Mouse (Mus musculus) lung, adult 2 months (tissue): ENCODE results near the gene Mrpl49. TPM values are rescaled to one million over a fixed set of nuclear protein-coding genes. Genes with fewer than 3 reads are reported as not detected.

ENCODE experiments used
- DNase-seq: peaks from one replicate; pipeline ENCODE4 v3.0.0; 2022
- H3K4me1 ChIP-seq: fragments of 200-500 bp; 2 replicates; pipeline ENCODE4 v1.6.1; 2011; ENCODE audit warnings: low read length; ENCODE audit not compliant: control insufficient read depth, insufficient read depth
- H3K4me3 ChIP-seq: fragments of 200-500 bp; replicated peaks from 2 replicates; pipeline ENCODE3; 2011; ENCODE audit warnings: low read depth, mild to moderate bottlenecking, control low read depth, low read length; ENCODE audit errors: extremely low read depth
- CTCF ChIP-seq: fragments of 200-500 bp; IDR thresholded peaks from 2 replicates; pipeline ENCODE4 v1.5.1; 2011; ENCODE audit warnings: mild to moderate bottlenecking, low read length, control low read depth; ENCODE audit not compliant: insufficient read depth
- POLR2A ChIP-seq: fragments of 200-500 bp; IDR thresholded peaks from 2 replicates; pipeline ENCODE4 v1.6.1; 2011; ENCODE audit warnings: low read depth, mild to moderate bottlenecking, control low read depth, low read length, borderline replicate concordance; ENCODE audit errors: extremely low read depth
- WGBS: fragments of 180-500 bp; shearing (Covaris S2); methylation state at CpG from one replicate; pipeline ENCODE4 v1.1.7; 2018; 5-methylcytosine and 5-hydroxymethylcytosine counted together
- polyA plus RNA-seq: library from polyadenylated mRNA; depleted of rRNA; stranded (reverse); fragments of >200 nt; gene quantifications from 2 replicates; pipeline ENCODE4 v1.2.3, GENCODE M21; 2012; rRNA removed

Mrpl49 gene
- 10.8 and 13.7 TPM in 2 replicates for polyA plus RNA-seq

GRCm38 (mm10) chr19:6057313-6058096 is at the start of gene Mrpl49, which contains the start of gene Fau:
Gene Mrpl49, minus strand, starts transcription at chr19:6057785.
Gene Fau, plus strand, starts transcription at chr19:6057844.
- TF ChIP-seq POLR2A (peak; percentile 90), CTCF (no peak)
- WGBS, result under 1% methylated on average over 54 of the region's 63 CpGs

GRCm38 (mm10) chr19:6105586-6105985 is 48.0 kb upstream of the Mrpl49 start, which contains the start of gene Naaladl1:
Gene Naaladl1, plus strand, starts transcription at chr19:6105782.
- no peak for DNase-seq
- WGBS, result 87% methylated on average over 7 of the region's 7 CpGs
- H3K4me3 ChIP-seq, result no peak within 1 kb of the TSS
- no peaks in the 10 kb centered on the region for H3K4me1 ChIP-seq
- no peak for TF ChIP-seq CTCF
- no peak for TF ChIP-seq POLR2A

More at GRCm38 (mm10) chr19:6057313-6058096, at the start of gene Mrpl49, which contains the start of gene Fau:
- peak; percentile 97 for DNase-seq
- peaks cover 19% of the 10 kb centered on the region for H3K4me1 ChIP-seq
- peak within 1 kb of the TSS; percentile 99 for H3K4me3 ChIP-seq

- WGBS, result 75% methylated on average over 4 of the region's 4 CpGs
- TF ChIP-seq POLR2A, result no peak
- no peak for TF ChIP-seq CTCF
- Histone ChIP-seq H3K4me1 (no peaks in the 10 kb centered on the region), H3K4me3 (no peak overlapping the region)
- no peak for DNase-seq
Observed at GRCm38 (mm10) chr19:6104476-6104875, 46.9 kb upstream of the Mrpl49 start.

GRCm38 (mm10) chr19:6102169-6102853 is 44.7 kb upstream of the Mrpl49 start:
- no peak for DNase-seq
- H3K4me3 ChIP-seq, result no peak overlapping the region
- TF ChIP-seq POLR2A (no peak), CTCF (no peak)
- WGBS, result 76% methylated on average over 6 of the region's 6 CpGs
- no peaks in the 10 kb centered on the region for H3K4me1 ChIP-seq

GRCm38 (mm10) chr19:6101186-6101585 is 43.6 kb upstream of the Mrpl49 start:
- WGBS, result 55% methylated on average over 6 of the region's 6 CpGs
- no peak for DNase-seq
- TF ChIP-seq CTCF (no peak), POLR2A (no peak)
- H3K4me3 ChIP-seq, result no peak overlapping the region
- no peaks in the 10 kb centered on the region for H3K4me1 ChIP-seq

- 77% methylated on average over 3 of the region's 3 CpGs for WGBS
- Histone ChIP-seq H3K4me1 (no peaks in the 10 kb centered on the region), H3K4me3 (no peak overlapping the region)
- no peak for TF ChIP-seq POLR2A
- no peak for TF ChIP-seq CTCF
- no peak for DNase-seq
Observed at GRCm38 (mm10) chr19:6097847-6098246, 40.3 kb upstream of the Mrpl49 start.

- no peak for DNase-seq
- Histone ChIP-seq H3K4me1 (no peaks in the 10 kb centered on the region), H3K4me3 (no peak within 1 kb of the TSS)
- 81% methylated on average over 7 of the region's 7 CpGs for WGBS
- no peak for TF ChIP-seq CTCF
- TF ChIP-seq POLR2A, result no peak
Observed at GRCm38 (mm10) chr19:6094119-6094518, 36.5 kb upstream of the Mrpl49 start, which contains the start of gene AC131692.1. Gene AC131692.1, plus strand, starts transcription at chr19:6094419.

GRCm38 (mm10) chr19:6088841-6089240 is 31.3 kb upstream of the Mrpl49 start:
- no peak for DNase-seq
- WGBS, result 94% methylated on average over 13 of the region's 13 CpGs
- TF ChIP-seq POLR2A (no peak), CTCF (no peak)
- Histone ChIP-seq H3K4me1 (peaks cover 4% of the 10 kb centered on the region), H3K4me3 (no peak overlapping the region)

- WGBS, result under 1% methylated on average over 17 of the region's 17 CpGs
- peak overlapping the region; percentile 43 for H3K4me3 ChIP-seq
- TF ChIP-seq CTCF (no peak), POLR2A (no peak)
- peak; percentile 23 for DNase-seq
- peaks cover 7% of the 10 kb centered on the region for H3K4me1 ChIP-seq
Observed at GRCm38 (mm10) chr19:6085417-6085879, 27.9 kb upstream of the Mrpl49 start.
